Mouse (Mus musculus): ENCODE results near the gene Cdkn1c.

DNA sequence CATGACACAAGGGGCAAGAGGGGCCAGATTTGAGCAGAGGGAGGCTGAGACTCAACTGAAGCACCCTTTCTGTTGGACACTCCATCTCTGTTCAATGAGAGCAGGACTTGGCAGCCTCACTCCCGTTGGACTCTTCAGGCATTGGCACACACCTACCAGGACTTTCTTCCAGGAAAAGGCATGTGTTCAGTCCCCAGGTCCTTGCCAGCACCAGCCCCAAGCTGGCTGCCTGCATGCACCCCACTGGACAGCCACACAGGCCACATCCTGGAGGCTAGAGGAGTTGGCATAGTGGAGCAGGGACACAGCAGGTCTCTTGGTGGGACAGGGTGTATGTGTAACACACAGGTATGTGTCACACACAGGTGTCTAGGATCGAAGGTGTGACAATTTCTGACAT, 13.7 kb downstream of the Cdkn1c start:
- TF ChIP-seq CTCF (conservative IDR thresholded peaks at IDR 0.05; ENCODE audit: insufficient read depth, insufficient read length, low read depth, low read length), result no peak
- TF ChIP-seq POLR2A (IDR thresholded peaks at IDR 0.05; ENCODE audit: low read depth, low read length), result no peak

All from kidney, adult 2 months (tissue).